Mouse (Mus musculus) kidney, postnatal 14 days (tissue): ENCODE data around the gene Erich4.
A peak's percentile ranks its signal among the peaks of the same experiment; 100 is the strongest.
"Not testable (repeated sequence)": the region's sequence is repeated elsewhere in the genome, so short reads cannot be mapped to it uniquely, and the experiment has no call there.

Source experiments
- DNase-seq: peaks from one replicate; pipeline ENCODE4 v3.0.0; 2022; ENCODE audit warnings: mixed read lengths

Erich4 gene

GRCm38 (mm10) chr7:25576308-25576707 is 39.4 kb downstream of the Erich4 start:
- not testable (repeated sequence) for DNase-seq

- DNase-seq, result no peak
These were observed 39.8 kb downstream of the Erich4 start for GRCm38 (mm10) chr7:25575870-25576269.

- DNase-seq, result peak; percentile 70
These were observed 40.6 kb downstream of the Erich4 start for GRCm38 (mm10) chr7:25575105-25575504.

GRCm38 (mm10) chr7:25573806-25574205 is 41.9 kb downstream of the Erich4 start:
- DNase-seq, result not testable (repeated sequence)

- DNase-seq, result peak; percentile 50
These were observed 47.0 kb downstream of the Erich4 start for GRCm38 (mm10) chr7:25568721-25569120.
